Mouse (Mus musculus) liver, embryonic 14.5 days (tissue): ENCODE measurements at regions not wholly inside any gene's neighbourhood (a gene's known extent, or its start where the extent isn't known, plus 50 kb on each side); places are given as distances from the start of the nearest gene placed in this dataset.

Experiments
- ATAC-seq: fragments of 200-750 bp; cut with Nextera tagmentation; 2 replicates; pipeline ENCODE4 v1.8.0; 2017; ENCODE audit warnings: moderate number of reproducible peaks, mild to moderate bottlenecking, moderate library complexity; ENCODE audit not compliant: insufficient read depth
- DNase-seq, 3 experiments: peaks; one replicate each; pipeline ENCODE4 v3.0.0-alpha.2; 2012 to 2013; ENCODE audit warnings: low read depth in 3 of 3, low spot score in 3 of 3
- H3K27ac ChIP-seq: fragments of 300-500 bp; sonication (generic); 2 replicates; pipeline ENCODE4 v1.5.1; 2014; ENCODE audit warnings: moderate library complexity, mild to moderate bottlenecking, control low read depth, inconsistent platforms
- H3K27me3 ChIP-seq: fragments of 300-500 bp; sonication (generic); 2 replicates; pipeline ENCODE4 v1.6.1; 2014; ENCODE audit warnings: mild to moderate bottlenecking, low read length, moderate library complexity; ENCODE audit not compliant: control insufficient read depth, insufficient read depth
- H3K36me3 ChIP-seq: fragments of 300-500 bp; sonication (generic); replicated peaks from 2 replicates; pipeline ENCODE4 v1.6.1; 2014; ENCODE audit warnings: low read depth; ENCODE audit not compliant: control insufficient read depth, insufficient read depth
- H3K4me1 ChIP-seq, 2 experiments: fragments of 200-500 bp in 1 of 2; fragments of 300-500 bp in 1 of 2; sonication (generic) in 1 of 2; replicated peaks; 2 replicates each; pipeline ENCODE4 v1.6.1; 2012 to 2014; ENCODE audit warnings: antibody characterized with exemption in 1 of 2, inconsistent platforms in 1 of 2, low read length in 1 of 2; ENCODE audit not compliant: control insufficient read depth in 2 of 2, insufficient read depth in 2 of 2
- H3K4me2 ChIP-seq: fragments of 300-500 bp; sonication (generic); 2 replicates; pipeline ENCODE4 v1.6.1; 2014; ENCODE audit warnings: low read depth, mild to moderate bottlenecking, control low read depth, moderate library complexity
- H3K4me3 ChIP-seq, 2 experiments: fragments of 200-500 bp in 1 of 2; fragments of 300-500 bp in 1 of 2; sonication (generic) in 1 of 2; 2 replicates each; pipeline ENCODE4 v1.5.1; 2012 to 2014; ENCODE audit warnings: low read depth in 2 of 2, low read length in 2 of 2, mild to moderate bottlenecking in 2 of 2, control low read depth in 1 of 2, inconsistent platforms in 1 of 2, moderate library complexity in 1 of 2; ENCODE audit not compliant: insufficient read depth in 1 of 2
- H3K9ac ChIP-seq: fragments of 300-500 bp; sonication (generic); replicated peaks from 2 replicates; pipeline ENCODE4 v1.6.1; 2014; ENCODE audit warnings: mild to moderate bottlenecking, control low read depth, moderate library complexity
- H3K9me3 ChIP-seq: fragments of 300-500 bp; sonication (generic); 2 replicates; pipeline ENCODE4 v1.6.1; 2016; ENCODE audit warnings: low read length, mixed read lengths; ENCODE audit not compliant: control insufficient read depth
- CTCF ChIP-seq: IDR thresholded peaks from 2 replicates; pipeline ENCODE4 v1.5.1; 2016; ENCODE audit warnings: antibody characterized with exemption, low read depth, control low read depth
- EP300 ChIP-seq: IDR thresholded peaks from 2 replicates; pipeline ENCODE4 v1.6.1; 2016; ENCODE audit warnings: antibody characterized with exemption, low read depth
- WGBS: fragments of 180-500 bp; shearing (Covaris S2); extraction: QIAGEN DNeasy Blood & Tissue Kit; methylation state at CpG from one replicate; pipeline ENCODE4 v1.1.7; 2014; ENCODE audit not compliant: insufficient replicate concordance; 5-methylcytosine and 5-hydroxymethylcytosine counted together

DNA sequence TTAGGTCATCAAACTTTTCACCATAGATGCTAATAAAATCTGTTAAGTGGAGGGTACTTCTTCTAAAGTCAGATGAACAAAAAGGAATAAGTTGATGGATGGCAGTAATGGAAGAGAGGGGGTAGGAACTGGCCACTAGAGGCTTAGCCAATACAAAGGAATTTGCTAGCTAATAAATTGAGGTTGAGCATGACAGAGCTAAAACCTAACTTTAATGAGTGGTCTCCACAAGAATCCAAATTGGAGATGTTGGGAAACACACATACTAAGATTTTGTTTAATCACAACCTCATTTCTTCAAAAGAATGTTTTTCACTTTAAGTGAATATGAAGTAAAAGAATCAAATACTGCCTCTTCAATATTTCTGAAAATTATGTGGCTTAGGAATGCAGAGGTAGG lies 414.0 kb upstream of the Gm9747 start:
- no peaks in the 10 kb centered on the region for H3K27me3 ChIP-seq

GRCm38 (mm10) chr1:81841966-81842365 lies 390.9 kb upstream of the Gm9747 start:
- 43% methylated on average over 3 of the region's 3 CpGs for WGBS
- ATAC-seq (no peak), DNase-seq (no peak)
- TF ChIP-seq CTCF (no peak), EP300 (no peak)
- no peak overlapping the region for H3K9ac ChIP-seq
- no peak overlapping the region for H3K4me3 ChIP-seq
- H3K9me3 ChIP-seq, result no peaks in the 10 kb centered on the region
- H3K27ac ChIP-seq, result no peak overlapping the region
- no peaks in the 10 kb centered on the region for H3K36me3 ChIP-seq
- no peaks in the 10 kb centered on the region for H3K4me1 ChIP-seq
- no peak overlapping the region for H3K4me2 ChIP-seq
- no peaks in the 10 kb centered on the region for H3K27me3 ChIP-seq

More for the DNA sequence above, 414.0 kb upstream of the Gm9747 start:
- no peaks in the 10 kb centered on the region for H3K36me3 ChIP-seq
- no peak overlapping the region for H3K9ac ChIP-seq
- no peaks in the 10 kb centered on the region for H3K4me1 ChIP-seq
- no peak overlapping the region for H3K4me3 ChIP-seq
- H3K27ac ChIP-seq, result no peak overlapping the region
- DNase-seq (no peak), ATAC-seq (no peak)
- no peak overlapping the region for H3K4me2 ChIP-seq
- TF ChIP-seq CTCF (no peak), EP300 (no peak)
- H3K9me3 ChIP-seq, result no peaks in the 10 kb centered on the region

DNA sequence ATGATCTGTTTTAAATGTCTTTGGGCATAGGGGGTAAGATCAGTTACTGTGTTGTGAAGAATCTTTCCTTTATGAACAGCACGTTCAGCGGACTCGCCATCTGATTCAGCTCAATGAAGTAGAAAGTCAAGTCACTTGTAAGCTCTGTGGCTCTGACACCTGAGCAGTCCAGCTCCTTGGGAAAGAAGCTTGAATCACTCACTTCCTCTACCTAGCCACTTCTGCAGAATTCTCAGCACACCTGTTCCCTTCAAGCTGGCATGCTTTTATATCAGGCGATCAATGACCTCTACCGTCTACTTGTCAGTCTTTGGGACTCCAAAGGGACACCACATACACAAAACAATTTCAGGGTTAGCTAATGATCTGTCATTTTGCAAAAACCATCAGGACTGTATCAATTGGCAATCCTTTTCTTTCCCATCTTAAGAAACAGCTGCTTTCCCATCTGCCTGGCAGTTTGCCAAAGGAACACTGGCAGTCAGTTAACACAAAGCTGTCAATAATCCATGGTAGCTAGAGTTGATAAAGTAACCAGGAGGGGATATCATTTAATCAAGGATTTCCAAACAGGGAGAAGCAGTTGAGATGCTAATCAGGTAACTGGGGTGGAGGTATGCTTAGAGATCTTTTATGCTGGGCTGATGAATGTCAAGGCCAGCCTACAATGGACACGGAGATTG lies 382.3 kb upstream of the Gm9747 start:
- DNase-seq, result no peak
- TF ChIP-seq EP300 (no peak), CTCF (no peak)
- Histone ChIP-seq H3K9me3 (no peaks in the 10 kb centered on the region), H3K4me2 (no peak overlapping the region), H3K27ac (no peak overlapping the region), H3K27me3 (no peaks in the 10 kb centered on the region), H3K4me3 (no peak overlapping the region), H3K36me3 (no peaks in the 10 kb centered on the region), H3K4me1 (no peaks in the 10 kb centered on the region), H3K9ac (no peak overlapping the region)
- 74% methylated on average over 6 of the region's 6 CpGs for WGBS
- ATAC-seq, result no peak

DNA sequence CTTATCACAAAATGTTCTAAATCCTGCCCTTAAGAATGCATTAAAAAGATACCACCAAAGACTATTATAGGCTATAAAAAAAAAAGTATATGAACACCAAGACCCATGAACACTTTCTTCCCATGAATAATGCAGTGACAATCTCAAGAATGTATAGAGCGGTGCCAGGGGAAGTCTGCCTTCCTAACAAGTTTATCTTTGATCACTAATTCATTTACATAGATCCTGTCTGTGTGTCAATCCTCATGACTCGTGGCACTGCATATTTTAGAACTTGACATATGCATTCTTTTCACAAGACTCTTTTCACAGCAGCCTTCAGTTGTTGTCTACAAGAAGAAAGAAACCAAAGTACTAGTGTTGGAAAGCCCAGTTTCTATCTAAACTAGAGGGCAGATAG lies 373.4 kb upstream of the Gm9747 start:
- no peak overlapping the region for H3K4me3 ChIP-seq
- DNase-seq (no peak), ATAC-seq (no peak)
- WGBS, result 27% methylated on average over 2 of the region's 2 CpGs
- TF ChIP-seq EP300, result no peak
- no peaks in the 10 kb centered on the region for H3K4me1 ChIP-seq
- H3K36me3 ChIP-seq, result no peaks in the 10 kb centered on the region
- no peak overlapping the region for H3K4me2 ChIP-seq
- no peak overlapping the region for H3K9ac ChIP-seq
- no peaks in the 10 kb centered on the region for H3K27me3 ChIP-seq
- no peaks in the 10 kb centered on the region for H3K9me3 ChIP-seq
- no peak overlapping the region for H3K27ac ChIP-seq

DNA sequence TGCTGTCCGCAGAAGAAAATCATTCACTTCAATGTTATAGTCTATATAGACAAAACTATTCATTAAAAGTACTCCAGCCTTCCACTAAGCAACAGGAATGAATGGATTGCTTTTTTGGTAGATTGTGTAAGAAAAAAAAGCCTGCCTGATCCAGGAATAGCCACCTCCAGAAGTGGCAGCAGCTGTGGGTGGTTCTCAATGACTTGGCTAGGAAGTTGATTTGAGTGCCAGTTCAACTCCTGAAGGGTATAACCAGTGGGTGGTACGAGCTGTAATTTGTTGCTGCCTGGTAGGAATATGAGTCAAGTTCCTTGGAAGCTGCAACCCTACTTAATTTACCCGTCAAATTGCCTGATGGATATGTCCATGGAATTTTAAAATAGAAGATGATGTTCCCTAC lies 368.3 kb upstream of the Gm9747 start:
- H3K27ac ChIP-seq, result no peak overlapping the region
- H3K9ac ChIP-seq, result no peak overlapping the region
- H3K9me3 ChIP-seq, result no peaks in the 10 kb centered on the region
- no peaks in the 10 kb centered on the region for H3K36me3 ChIP-seq
- TF ChIP-seq CTCF (no peak), EP300 (no peak)
- H3K27me3 ChIP-seq, result no peaks in the 10 kb centered on the region
- H3K4me3 ChIP-seq, result no peak overlapping the region
- no peaks in the 10 kb centered on the region for H3K4me1 ChIP-seq
- 53% methylated on average over 3 of the region's 3 CpGs for WGBS
- no peak for ATAC-seq
- no peak overlapping the region for H3K4me2 ChIP-seq
- no peak for DNase-seq
